Mouse (Mus musculus): ENCODE measurements around the gene Slain2. TPM values are rescaled to one million over a fixed set of nuclear protein-coding genes. Genes with fewer than 3 reads are reported as not detected.

Slain2 gene
- 10 to 100 TPM; 56.8 to 64.7 TPM for total RNA-seq (2023)

DNA sequence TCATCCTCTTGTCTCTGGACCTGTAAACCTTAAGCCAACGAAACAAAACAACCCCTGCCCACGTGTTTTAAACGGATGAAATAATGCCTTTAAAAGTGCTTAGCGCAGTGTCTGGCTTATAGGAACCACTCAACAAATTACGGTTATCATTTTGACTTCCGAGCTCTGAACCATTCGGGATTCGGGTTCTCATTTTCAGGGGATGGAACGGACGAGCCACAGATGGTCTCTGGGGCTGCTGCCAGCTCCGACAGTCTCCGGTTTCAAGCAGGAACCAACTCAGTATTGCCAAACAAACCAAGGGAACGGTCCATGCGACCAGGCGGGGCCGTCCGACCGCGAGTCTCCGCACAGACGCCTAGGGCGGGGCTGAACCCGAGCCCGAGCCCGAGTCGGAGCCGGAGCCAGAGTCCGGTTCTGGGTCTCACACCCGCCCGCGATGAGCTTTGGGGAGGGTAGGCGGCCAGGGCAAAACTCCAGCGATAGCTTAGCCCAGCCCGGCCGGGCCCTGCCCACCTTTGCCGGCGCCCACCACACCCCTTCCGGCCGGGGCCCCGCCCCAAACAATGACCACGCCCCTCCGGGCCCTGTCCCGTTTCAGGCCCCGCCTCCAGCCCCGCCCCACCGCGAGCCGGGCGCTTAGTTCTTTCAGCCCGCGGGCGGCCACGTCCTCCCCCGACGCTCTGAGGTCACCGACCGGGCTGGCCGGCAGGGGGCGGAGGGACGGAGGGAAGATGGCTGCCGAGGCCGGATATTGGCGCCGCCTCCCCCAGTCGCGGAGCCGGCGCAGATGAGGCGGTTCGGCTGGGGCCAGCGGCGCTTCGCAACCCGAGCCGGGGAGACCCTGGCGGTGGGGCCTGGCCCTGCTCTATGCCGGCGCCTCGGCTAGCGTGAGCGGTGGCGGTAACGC lies at the start of gene Slain2:
Slain2 (plus strand) TSS at position 657 of the 910 bp plus-strand sequence.

DNA sequence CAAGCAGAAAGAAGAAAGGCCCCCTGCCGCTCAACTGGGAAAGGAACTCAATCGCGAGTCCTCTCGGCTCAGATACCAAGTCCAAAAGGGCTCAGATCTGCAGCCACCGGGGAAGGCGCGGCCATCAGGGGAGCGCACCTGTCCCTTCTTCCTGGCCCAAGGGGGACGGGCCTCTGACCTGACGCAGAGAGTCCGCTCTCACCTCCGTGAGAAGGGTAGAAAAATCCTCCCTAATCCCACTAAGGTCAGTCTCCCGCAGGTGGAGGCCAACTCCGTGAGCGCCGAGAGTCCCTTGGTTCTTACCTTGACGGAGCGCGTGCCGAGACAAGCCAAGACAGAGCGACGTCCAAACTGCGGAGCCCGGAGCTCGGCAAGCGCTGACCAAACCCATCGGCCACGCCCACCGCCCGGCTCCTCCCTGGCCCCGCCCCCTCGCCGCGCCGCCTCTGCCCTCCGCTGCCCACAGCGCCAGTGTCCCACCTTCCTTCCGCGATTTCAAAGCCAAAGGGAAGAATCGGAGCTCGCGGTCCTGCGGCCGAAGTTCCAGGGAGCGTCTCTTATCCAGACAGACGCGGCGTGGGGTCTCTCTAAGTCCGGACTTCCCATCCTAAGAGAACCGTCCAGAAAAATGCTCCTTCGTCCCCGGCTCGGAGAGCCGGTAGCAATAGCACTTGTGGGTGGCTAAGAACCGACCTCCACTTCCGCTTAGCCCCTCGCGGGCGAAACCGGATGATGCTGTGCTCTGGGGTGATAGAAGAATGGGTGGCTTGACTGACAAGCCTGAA lies 45.8 kb upstream of the Slain2 start, which contains the start of gene Tec:
Tec (minus strand) TSS at position 393 of the 785 bp plus-strand sequence.

DNA sequence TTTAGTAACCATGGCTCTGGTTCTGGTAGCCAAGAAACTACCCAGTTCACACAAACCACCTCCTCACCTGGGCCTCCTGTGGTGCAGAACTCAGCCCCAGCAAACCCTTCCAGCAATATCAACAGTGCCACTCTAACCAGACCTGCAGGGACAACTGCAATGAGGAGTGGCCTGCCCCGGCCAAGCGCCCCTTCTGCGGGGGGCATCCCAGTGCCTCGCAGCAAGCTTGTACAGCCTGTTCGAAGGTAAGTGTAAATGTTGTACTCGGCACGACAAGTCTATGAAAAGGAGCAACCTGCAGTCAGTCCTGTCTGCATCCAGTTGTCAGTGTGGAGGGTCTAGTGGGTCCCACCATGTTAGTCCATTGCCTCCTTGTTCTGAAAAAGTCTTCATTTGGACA lies 60.5 kb downstream of the Slain2 start, which contains the start of gene Gm10135:
Gm10135 (minus strand) TSS at position 101 of the 400 bp plus-strand sequence.

DNA sequence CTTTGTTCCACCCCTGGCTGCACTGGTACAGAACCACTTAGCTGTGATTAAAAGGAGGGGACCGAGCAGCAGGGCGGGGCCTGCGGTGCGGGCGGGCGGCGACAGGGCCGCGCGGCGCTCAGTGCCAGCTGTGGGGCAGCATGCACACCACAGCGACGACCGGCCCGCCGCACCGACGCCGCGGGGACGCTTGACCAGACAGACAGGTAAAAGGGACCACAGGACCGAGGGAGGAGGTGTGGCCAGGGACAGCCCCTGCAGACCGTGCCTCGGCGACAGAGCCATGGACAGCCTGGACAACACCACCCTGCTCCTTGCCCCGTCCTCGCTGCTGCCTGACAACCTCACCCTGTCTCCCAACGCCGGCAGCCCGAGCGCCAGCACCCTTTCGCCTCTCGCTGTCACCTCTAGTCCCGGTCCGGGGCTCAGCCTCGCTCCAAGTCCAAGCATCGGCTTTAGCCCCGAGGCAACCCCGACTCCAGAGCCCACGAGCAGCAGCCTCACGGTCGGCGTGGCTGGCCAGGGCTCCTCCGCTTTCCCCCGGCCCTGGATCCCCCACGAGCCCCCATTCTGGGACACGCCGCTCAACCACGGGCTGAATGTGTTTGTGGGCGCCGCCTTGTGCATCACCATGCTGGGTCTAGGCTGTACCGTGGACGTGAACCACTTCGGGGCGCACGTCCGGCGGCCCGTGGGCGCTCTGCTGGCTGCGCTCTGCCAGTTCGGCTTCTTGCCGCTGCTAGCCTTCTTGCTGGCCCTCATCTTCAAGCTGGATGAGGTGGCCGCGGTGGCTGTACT lies 92.9 kb downstream of the Slain2 start, which contains the start of gene Slc10a4:
Slc10a4 (plus strand) TSS at position 100 of the 798 bp plus-strand sequence.

Other genes with a start within 250 kb of the Slain2 start
- 1 to 10 TPM; 1.3 to 1.4 TPM for gene Txk, start 161.5 kb upstream of the Slain2 start, total RNA-seq (2023)
- gene Tec, start 45.8 kb upstream of the Slain2 start, total RNA-seq (2023): 10 to 100 TPM; 44.5 to 49.9 TPM
- gene Gm10135, start 60.4 kb downstream of the Slain2 start, total RNA-seq (2023): not detected
- gene Slc10a4, start 92.6 kb downstream of the Slain2 start, total RNA-seq (2023): not detected

Measured in monocyte, adult 59 days (primary cell).